Mouse (Mus musculus) monocyte, adult 5-6 weeks (primary cell): Measurements from ENCODE around the gene Btbd11. TPM values are rescaled to one million over a fixed set of nuclear protein-coding genes. Genes with fewer than 3 reads are reported as not detected.

ENCODE experiments used
- ATAC-seq: fragments of 153-309, 156-312 bp; replicated peaks from 2 replicates; pipeline ENCODE4 v1.8.0; 2017; ENCODE audit warnings: mild to moderate bottlenecking; ENCODE audit not compliant: low TSS enrichment, insufficient number of reproducible peaks, severe bottlenecking, poor library complexity, low FRiP score
- total RNA-seq: library from RNA; stranded (forward); fragments of 200-1000, 200-491, 200-594 nt; gene quantifications from 3 replicates; pipeline ENCODE4 v1.2.3, GENCODE M21; 2017

Gene Btbd11
- total RNA-seq, 1 experiment from 2014 or later, result 1.6 TPM

- ATAC-seq, result no peak
Measured at GRCm38 (mm10) chr10:85508193-85508794, 121.7 kb downstream of the Btbd11 start.

GRCm38 (mm10) chr10:85509000-85509399 is 122.4 kb downstream of the Btbd11 start:
- no peak for ATAC-seq

GRCm38 (mm10) chr10:85510329-85510728 is 123.7 kb downstream of the Btbd11 start:
- ATAC-seq, result no peak

- ATAC-seq, result no peak
Measured at GRCm38 (mm10) chr10:85512808-85513207, 126.2 kb downstream of the Btbd11 start.

DNA sequence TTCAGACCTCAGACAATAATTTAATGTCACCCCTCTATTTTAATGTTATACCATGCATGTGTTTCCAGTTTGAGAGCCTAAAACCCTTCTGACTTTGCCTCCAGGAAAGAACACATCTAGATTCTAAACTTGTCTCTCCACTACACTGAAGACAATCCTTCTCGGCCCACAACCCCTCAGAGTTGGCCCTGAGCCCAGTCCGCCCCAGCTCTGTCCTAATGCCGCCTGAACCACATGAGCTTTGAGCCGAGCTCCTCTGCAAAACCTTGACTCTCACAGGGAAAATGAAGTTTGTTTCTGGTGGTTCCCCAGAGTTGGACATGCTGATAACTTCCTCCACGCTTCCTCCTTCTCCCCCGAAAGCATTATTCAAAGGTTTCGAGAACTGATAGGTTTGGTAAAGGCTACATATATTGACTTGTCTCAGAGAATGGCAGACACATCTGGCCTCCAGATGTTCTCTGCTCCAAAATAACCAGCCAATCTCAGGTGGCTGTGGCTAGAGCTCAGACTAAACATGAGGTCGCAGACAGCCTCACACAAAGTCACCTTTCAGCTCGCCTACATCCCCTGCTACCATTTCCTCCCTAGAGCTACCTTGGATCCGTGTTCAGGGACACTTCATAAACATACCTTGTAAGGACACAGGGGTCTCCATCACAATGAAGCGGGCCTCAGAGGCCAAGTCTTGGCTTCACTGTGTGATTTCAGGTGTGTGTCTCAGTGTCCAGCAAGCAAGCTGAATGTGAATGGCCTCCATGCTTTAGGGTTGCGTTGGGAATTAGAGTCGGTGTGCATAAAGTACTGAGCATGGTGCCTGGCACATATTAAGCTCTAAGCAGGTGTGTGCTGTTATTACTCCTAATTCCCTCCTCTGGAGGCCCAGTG is 130.9 kb downstream of the Btbd11 start:
- no peak for ATAC-seq

- no peak for ATAC-seq
Measured at GRCm38 (mm10) chr10:85518111-85518409, 131.4 kb downstream of the Btbd11 start.

- ATAC-seq, result no peak
Measured at GRCm38 (mm10) chr10:85522220-85522760, 135.7 kb downstream of the Btbd11 start.

DNA sequence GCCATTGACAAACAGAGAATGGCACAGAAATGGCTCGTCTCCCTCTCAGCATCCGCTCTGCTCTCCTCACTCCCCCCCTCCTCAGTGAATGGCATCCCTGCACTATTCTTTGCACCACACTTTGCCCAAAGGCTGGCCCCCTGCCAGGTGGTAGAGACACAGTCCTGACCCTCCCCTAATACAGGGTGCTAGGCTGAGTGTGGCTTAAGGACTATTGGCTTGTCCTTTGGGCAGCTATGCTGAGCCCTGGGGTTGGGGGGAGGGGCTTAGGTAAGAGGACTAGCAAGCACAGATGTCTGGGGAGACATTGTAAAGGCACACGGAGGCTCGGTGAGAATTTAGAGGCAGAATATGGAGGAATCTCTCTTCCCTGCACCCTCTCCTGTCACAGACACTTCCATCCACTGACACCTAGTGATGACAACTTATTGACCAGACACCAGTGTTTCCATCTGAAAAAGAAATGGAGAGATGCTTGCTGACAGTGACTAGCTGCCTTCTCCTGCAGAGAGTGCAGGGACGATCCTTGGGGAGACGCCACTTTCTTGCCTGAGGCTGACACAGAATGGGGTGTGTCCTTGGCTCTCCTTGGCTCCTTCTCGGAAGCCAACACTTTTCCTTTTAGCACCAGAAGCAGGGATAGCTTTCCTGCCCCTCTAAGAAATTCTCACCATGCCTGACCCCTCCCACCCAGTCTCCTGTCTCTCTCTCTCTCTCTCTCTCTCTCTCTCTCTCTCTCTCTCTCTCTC is 138.8 kb downstream of the Btbd11 start:
- ATAC-seq, result no peak

DNA sequence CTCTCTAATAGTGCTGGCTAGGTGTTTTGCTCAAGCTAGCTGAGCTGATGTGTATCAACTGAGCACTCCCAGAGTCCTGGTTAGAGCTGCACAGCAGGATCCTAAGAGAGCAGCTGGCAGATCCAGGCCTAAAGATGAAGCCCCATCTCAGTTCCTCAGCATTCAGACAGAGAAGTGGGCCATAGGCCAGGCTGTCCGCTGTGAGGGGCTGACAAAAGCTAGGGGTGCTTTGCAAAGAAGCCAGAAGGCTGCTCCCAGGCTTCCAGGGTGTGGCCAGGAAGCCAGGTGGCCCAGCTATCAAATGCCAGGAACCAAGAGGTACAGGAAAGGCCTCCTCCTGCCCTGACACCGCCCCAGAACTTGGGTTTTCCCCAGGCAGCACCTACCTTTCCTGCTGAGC is 140.0 kb downstream of the Btbd11 start:
- ATAC-seq, result no peak

DNA sequence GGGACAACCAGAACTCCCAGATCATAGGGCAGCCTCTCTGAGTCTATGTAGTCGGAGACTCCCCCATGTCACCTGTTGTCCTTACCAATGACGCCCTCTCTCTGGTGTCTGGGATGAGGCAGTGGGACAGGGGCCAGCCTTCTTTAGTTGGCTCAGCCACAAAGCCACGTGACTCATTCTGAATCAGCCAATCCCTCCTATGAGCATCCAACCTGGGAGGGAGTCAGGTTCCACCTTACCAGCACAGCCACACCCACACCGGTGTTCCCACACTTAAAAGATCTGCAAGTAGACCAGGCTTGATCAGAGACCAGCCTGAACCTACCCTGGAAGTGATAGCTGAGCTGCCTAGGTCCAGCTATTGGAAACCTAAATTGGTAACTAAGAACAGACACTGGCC is 141.1 kb downstream of the Btbd11 start:
- no peak for ATAC-seq

- ATAC-seq, result no peak
Measured at GRCm38 (mm10) chr10:85533192-85533710, 146.6 kb downstream of the Btbd11 start.

DNA sequence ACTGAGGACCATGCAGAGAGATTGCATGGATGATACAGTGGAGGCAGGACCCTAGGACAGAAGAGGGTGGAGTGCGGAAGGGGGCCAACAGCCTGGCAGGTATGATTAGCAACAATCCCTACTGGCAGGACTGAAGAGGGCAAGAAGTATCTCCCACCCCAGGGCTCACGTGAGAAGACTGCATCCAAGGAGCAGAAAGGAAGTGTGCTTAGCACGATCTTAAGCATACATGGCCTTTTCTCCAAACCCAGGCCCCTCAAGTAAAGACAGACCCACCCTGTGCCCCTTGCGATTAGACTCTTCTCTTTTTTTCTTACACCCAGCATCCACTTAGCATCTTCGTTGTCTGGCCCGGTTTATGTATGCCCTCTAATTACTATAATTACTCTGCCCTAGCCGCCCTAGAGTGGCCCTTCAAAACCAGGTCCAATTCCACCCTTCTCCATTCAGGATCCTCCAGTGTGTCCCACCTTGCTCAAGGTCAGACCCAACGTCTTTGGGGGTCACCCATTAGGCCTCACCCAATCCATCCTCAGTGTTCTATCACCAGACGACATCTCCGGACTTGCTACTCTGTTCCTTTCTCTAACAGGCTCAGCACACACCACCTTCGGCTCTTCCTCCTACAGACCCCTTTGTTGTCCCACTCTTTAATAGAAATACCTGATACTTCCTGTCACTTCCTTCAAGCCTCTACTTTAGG is 151.6 kb downstream of the Btbd11 start:
- no peak for ATAC-seq

- no peak for ATAC-seq
Measured at GRCm38 (mm10) chr10:85539510-85540120, 153.0 kb downstream of the Btbd11 start.

GRCm38 (mm10) chr10:85540311-85541093 is 153.9 kb downstream of the Btbd11 start:
- ATAC-seq, result no peak

DNA sequence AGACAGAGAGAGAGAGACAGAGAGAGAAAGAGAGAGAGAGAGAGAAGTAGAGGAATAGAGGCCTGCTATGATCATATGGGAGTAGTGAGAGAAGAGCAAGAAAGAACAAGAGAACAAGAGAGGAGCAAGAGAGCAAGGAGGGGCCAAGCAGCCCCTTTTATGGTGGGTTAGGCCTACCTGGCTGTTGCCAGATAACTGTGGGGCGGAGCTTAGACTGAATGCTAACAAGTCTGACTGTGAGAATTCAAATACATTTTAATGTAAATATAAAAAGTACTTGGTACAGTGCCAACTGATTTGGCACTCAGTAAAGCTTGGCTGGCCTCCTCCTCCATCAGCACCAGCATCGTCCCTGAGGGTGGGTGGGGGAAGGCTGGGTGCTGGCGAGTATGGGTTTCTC is 154.9 kb downstream of the Btbd11 start:
- no peak for ATAC-seq

DNA sequence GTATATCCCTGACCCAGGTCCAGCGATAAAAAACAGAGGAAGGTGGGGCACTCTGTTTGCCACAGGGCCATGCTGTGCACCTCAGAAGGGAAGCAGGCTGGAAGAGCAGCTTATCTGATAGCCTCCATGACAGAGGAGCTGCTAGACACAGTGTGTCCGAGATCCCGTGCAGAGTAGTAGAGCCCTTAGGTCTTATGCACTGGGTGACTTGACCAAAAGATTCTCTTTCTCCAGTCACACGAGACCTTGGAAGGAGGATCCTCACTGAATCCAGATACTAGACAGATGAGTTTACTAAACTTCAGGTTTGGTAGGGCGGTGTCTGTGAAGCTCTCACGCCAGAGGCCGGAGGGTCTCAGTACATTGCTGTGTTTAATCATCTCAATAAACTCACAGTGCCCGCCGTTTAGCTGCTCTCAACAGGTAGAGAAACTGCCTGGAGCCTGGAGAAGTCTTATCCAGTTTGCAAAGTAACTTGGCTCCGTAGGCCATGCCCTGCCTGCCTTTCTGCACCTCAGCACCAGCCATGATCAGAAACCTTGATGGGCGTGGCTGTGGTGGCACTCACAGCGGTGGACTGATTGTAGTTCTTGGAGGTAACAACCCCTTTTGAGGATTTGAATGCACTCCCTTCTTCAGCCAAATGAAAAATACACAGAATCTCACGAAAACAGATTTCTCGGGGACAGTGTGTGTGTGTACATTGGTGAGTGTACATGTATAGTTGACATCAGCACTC is 155.4 kb downstream of the Btbd11 start:
- ATAC-seq, result no peak

DNA sequence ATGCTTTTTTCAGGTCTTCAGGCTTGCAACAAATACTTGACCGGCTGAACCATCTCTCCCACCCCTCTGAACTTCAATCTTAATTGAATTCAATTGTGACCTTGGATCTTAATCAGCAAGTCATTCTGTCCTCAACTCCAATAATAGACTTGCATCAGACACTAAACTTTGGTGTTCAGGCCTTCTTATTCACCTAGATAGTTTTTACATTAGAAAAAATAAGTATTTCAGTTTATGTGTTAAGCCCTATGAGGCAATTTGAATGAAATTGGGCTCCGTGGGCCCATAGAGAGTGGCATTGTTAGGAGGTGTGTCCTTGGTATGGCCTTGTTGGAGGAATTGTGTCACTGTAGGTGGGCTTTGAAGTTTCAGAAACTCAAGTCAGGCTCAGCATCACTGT is 156.7 kb downstream of the Btbd11 start:
- ATAC-seq, result no peak
